Mouse (Mus musculus): Measurements from ENCODE around the gene Fam171a1. TPM values are rescaled to one million over a fixed set of nuclear protein-coding genes. Genes with fewer than 3 reads are reported as not detected.
"Not testable (repeated sequence)": the region's sequence is repeated elsewhere in the genome, so short reads cannot be mapped to it uniquely, and the experiment has no call there.

Fam171a1 gene
- polyA plus RNA-seq, 1 experiment from 2014 or later = 11.2 TPM

DNA sequence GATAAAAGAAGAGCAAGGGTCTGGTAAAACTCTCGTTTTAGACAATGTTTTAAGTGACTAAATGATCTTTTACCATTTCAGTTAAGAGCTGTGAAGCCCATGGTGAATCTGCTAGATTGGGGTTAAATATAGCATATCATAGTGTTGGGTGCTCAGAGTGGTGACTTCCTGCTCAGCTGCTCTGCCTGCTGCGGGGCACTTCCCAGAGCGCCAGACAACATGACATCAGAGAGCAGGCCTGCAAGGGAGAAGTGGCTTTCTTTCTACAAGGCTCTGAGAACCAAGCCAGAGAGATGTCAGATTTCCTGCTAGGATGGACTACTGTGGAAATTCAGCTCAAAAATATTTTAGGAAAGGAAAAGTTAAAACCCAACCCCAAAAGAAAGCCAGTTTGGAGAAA lies 57.8 kb downstream of the Fam171a1 start:
- no peak for ATAC-seq (replicated peaks; ENCODE audit: low FRiP score)
- peaks cover 16% of the 10 kb centered on the region for H3K4me1 ChIP-seq (replicated peaks; ENCODE audit: control insufficient read depth, insufficient read depth, low read length)
- WGBS = 18% methylated on average over 3 of the region's 3 CpGs
- no peaks in the 10 kb centered on the region; the same call in 1 of the 2 replicates for H3K36me3 ChIP-seq (ENCODE audit: control insufficient read depth, insufficient read depth, low read length)
- peak overlapping the region; percentile 60; the same call in 1 of the 2 replicates for H3K27ac ChIP-seq (ENCODE audit: low read depth, low read length)
- H3K4me2 ChIP-seq = no peak overlapping the region
- H3K9me3 ChIP-seq (ENCODE audit: control insufficient read depth, low read length) = no peaks in the 10 kb centered on the region
- no peak overlapping the region for H3K9ac ChIP-seq (ENCODE audit: low read depth, low read length)
- H3K4me3 ChIP-seq (ENCODE audit: low read depth, low read length) = no peak overlapping the region
- DNase-seq (ENCODE audit: low spot score) = no peak
- H3K27me3 ChIP-seq (replicated peaks; ENCODE audit: control insufficient read depth, insufficient read depth, low read length) = no peaks in the 10 kb centered on the region; the same call in 1 of the 2 replicates

DNA sequence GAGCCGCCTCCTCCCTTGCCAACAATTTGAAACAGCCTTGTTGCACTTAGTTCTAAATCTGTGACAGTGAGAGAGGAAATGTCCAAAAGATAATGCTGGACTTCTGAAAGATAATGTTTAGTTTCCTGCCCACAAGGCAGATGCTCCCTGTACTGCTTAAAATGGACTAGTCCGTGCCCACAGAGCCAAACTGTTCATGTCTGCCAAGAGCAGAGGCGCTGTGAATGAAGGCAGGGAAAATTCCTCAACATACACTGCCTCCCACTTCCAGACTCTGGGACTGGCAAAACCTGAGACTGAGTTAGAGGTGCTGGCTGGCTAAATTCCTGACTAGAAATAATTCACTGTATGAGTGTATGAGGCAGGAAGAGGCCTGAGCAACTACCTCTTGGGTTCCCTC lies 58.6 kb downstream of the Fam171a1 start:
- no peak for DNase-seq (ENCODE audit: low spot score)
- no peak overlapping the region for H3K4me2 ChIP-seq
- WGBS = 26% methylated on average over 3 of the region's 3 CpGs
- no peaks in the 10 kb centered on the region; the same call in 1 of the 2 replicates for H3K36me3 ChIP-seq (ENCODE audit: control insufficient read depth, insufficient read depth, low read length)
- H3K27me3 ChIP-seq (replicated peaks; ENCODE audit: control insufficient read depth, insufficient read depth, low read length) = no peaks in the 10 kb centered on the region; the same call in 1 of the 2 replicates
- H3K9ac ChIP-seq (ENCODE audit: low read depth, low read length) = no peak overlapping the region
- no peaks in the 10 kb centered on the region for H3K9me3 ChIP-seq (ENCODE audit: control insufficient read depth, low read length)
- peak overlapping the region; percentile 25; the same call in 1 of the 2 replicates for H3K27ac ChIP-seq (ENCODE audit: low read depth, low read length)
- ATAC-seq (replicated peaks; ENCODE audit: low FRiP score) = no peak
- H3K4me1 ChIP-seq (replicated peaks; ENCODE audit: control insufficient read depth, insufficient read depth, low read length) = peaks cover 16% of the 10 kb centered on the region
- no peak overlapping the region for H3K4me3 ChIP-seq (ENCODE audit: low read depth, low read length)

DNA sequence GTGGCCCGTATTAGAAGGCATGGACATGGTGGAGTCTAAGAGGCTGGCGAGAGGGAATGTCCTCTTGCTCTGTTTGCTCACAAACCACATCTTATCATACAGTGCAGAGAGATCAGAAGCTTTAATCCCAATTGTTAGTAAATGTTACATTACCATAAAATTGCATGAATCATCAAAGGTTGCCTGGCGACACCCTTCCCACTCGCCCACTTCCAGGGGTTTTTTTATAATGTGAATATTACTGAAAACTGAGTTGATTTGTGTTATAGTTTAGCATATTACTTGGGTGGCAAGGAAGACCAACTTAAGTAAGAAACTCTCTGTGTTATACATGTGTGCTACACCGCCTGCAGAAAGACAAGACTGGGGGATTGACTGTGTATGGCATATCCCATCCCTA lies 60.9 kb downstream of the Fam171a1 start:
- ATAC-seq (replicated peaks; ENCODE audit: low FRiP score) = no peak
- no peak for DNase-seq (ENCODE audit: low spot score)
- 85% methylated on average over 5 of the region's 5 CpGs for WGBS
- Histone ChIP-seq H3K4me2 (no peak overlapping the region), H3K9me3 (ENCODE audit: control insufficient read depth, low read length) (no peaks in the 10 kb centered on the region), H3K4me1 (replicated peaks; ENCODE audit: control insufficient read depth, insufficient read depth, low read length) (peaks cover 16% of the 10 kb centered on the region), H3K27ac (ENCODE audit: low read depth, low read length) (no peak overlapping the region), H3K4me3 (ENCODE audit: low read depth, low read length) (no peak overlapping the region), H3K9ac (ENCODE audit: low read depth, low read length) (no peak overlapping the region), H3K27me3 (replicated peaks; ENCODE audit: control insufficient read depth, insufficient read depth, low read length) (no peaks in the 10 kb centered on the region), H3K36me3 (ENCODE audit: control insufficient read depth, insufficient read depth, low read length) (no peaks in the 10 kb centered on the region; the same call in 1 of the 2 replicates)

DNA sequence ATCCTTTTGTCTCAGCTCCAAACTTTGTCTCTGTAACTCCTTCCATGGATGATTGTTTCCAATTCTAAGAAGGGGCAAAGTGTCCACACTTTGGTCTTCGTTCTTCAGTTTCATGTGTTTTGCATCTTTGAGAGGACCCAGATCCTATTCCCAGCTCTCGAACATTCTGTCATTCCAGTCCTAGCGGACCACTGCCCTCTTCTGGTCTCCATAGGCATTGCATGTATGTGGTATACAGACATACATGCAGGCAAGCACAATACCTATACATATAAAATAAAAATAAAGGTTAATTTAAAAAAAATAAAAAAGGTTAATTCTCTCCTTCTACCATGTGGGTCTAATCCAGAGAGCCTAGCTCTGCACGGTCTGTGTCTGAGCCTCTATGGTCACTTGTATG lies 62.0 kb downstream of the Fam171a1 start:
- H3K4me2 ChIP-seq; ATAC-seq (replicated peaks; ENCODE audit: low FRiP score); H3K9me3 ChIP-seq (ENCODE audit: control insufficient read depth, low read length); H3K4me1 ChIP-seq (replicated peaks; ENCODE audit: control insufficient read depth, insufficient read depth, low read length); H3K4me3 ChIP-seq (ENCODE audit: low read depth, low read length); H3K27ac ChIP-seq (ENCODE audit: low read depth, low read length); H3K9ac ChIP-seq (ENCODE audit: low read depth, low read length); H3K36me3 ChIP-seq (ENCODE audit: control insufficient read depth, insufficient read depth, low read length); DNase-seq (ENCODE audit: low spot score); H3K27me3 ChIP-seq (replicated peaks; ENCODE audit: control insufficient read depth, insufficient read depth, low read length): not testable (repeated sequence)
- 92% methylated on average over 4 of the region's 4 CpGs for WGBS

DNA sequence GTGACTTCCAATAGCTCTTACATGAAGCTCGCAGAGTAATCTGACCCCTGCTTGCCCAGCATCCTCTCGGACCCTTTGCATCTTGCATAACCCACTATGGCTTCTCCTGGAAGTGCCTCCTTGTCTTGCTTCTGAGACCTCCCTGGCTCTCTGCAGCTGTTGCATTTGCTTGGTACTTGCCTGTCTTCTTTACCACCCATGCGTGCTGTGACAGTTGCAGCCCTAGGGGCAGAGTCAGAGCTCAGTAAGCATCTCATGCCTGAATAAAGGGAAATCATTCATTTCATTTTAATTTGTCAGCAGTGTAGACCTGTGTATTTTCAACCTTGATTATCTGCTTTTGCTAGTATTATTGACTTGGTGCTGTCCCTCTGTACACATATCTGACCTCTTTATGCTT lies 62.7 kb downstream of the Fam171a1 start:
- DNase-seq (ENCODE audit: low spot score) (no peak), ATAC-seq (replicated peaks; ENCODE audit: low FRiP score) (no peak)
- Histone ChIP-seq H3K4me3 (ENCODE audit: low read depth, low read length) (no peak overlapping the region), H3K36me3 (ENCODE audit: control insufficient read depth, insufficient read depth, low read length) (no peaks in the 10 kb centered on the region; the same call in 1 of the 2 replicates), H3K9me3 (ENCODE audit: control insufficient read depth, low read length) (no peaks in the 10 kb centered on the region), H3K9ac (ENCODE audit: low read depth, low read length) (no peak overlapping the region), H3K27me3 (replicated peaks; ENCODE audit: control insufficient read depth, insufficient read depth, low read length) (no peaks in the 10 kb centered on the region), H3K27ac (ENCODE audit: low read depth, low read length) (no peak overlapping the region), H3K4me1 (replicated peaks; ENCODE audit: control insufficient read depth, insufficient read depth, low read length) (peaks cover 9% of the 10 kb centered on the region; the same call in 1 of the 2 replicates), H3K4me2 (no peak overlapping the region)
- 84% methylated on average over 3 of the region's 3 CpGs for WGBS

DNA sequence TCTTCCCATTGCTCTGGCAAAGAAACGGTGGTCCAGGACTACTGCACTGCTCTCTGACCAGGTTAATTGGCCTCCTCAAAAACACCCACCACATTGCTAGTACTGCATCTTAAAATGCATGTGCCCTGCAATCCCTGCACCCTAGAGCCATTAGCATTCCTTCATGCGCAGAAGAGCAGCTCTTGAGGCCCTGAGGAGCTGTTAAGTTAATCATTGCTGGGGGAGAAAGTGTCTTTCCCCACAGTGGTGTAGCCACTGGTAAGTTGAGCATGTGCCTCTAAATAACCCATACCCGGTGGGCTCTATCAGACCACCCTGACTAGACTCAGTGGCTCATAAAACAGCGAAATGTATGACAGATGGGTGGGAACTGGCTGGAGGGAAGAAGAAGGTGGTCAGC lies 66.5 kb downstream of the Fam171a1 start:
- Histone ChIP-seq H3K9me3 (ENCODE audit: control insufficient read depth, low read length) (no peaks in the 10 kb centered on the region), H3K4me2 (no peak overlapping the region), H3K27ac (ENCODE audit: low read depth, low read length) (no peak overlapping the region), H3K36me3 (ENCODE audit: control insufficient read depth, insufficient read depth, low read length) (no peaks in the 10 kb centered on the region; the same call in 1 of the 2 replicates), H3K9ac (ENCODE audit: low read depth, low read length) (no peak overlapping the region), H3K4me1 (replicated peaks; ENCODE audit: control insufficient read depth, insufficient read depth, low read length) (no peaks in the 10 kb centered on the region; the same call in 1 of the 2 replicates), H3K4me3 (ENCODE audit: low read depth, low read length) (no peak overlapping the region), H3K27me3 (replicated peaks; ENCODE audit: control insufficient read depth, insufficient read depth, low read length) (no peaks in the 10 kb centered on the region)
- WGBS = 76% methylated on average over 4 of the region's 4 CpGs
- DNase-seq (ENCODE audit: low spot score) = no peak
- ATAC-seq (replicated peaks; ENCODE audit: low FRiP score) = no peak

DNA sequence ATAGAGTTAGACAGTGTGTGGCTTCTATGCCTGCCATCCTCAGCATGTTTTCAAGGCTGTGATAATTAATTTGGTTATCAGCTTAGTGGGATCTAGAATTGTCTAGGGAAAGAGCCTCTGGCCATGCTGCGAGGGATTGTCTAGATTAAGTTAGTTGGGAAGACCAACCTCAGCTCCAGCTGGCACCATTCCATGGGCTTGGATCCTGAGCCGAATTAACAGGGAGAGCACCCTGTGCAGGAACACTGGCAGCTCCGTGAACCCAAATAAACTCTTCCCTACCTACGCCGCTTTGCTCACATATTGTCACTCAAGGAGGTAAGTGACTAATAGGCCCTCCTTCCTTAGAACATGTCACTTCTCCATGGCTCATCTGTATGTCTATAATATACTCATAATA lies 69.6 kb downstream of the Fam171a1 start:
- Histone ChIP-seq H3K36me3 (ENCODE audit: control insufficient read depth, insufficient read depth, low read length) (no peaks in the 10 kb centered on the region; the same call in 1 of the 2 replicates), H3K27ac (ENCODE audit: low read depth, low read length) (no peak overlapping the region), H3K4me1 (replicated peaks; ENCODE audit: control insufficient read depth, insufficient read depth, low read length) (no peaks in the 10 kb centered on the region; the same call in 1 of the 2 replicates), H3K9me3 (ENCODE audit: control insufficient read depth, low read length) (no peaks in the 10 kb centered on the region), H3K27me3 (replicated peaks; ENCODE audit: control insufficient read depth, insufficient read depth, low read length) (no peaks in the 10 kb centered on the region), H3K4me3 (ENCODE audit: low read depth, low read length) (no peak overlapping the region), H3K9ac (ENCODE audit: low read depth, low read length) (no peak overlapping the region), H3K4me2 (no peak overlapping the region)
- DNase-seq (ENCODE audit: low spot score) (no peak), ATAC-seq (replicated peaks; ENCODE audit: low FRiP score) (no peak)
- 85% methylated on average over 5 of the region's 5 CpGs for WGBS

DNA sequence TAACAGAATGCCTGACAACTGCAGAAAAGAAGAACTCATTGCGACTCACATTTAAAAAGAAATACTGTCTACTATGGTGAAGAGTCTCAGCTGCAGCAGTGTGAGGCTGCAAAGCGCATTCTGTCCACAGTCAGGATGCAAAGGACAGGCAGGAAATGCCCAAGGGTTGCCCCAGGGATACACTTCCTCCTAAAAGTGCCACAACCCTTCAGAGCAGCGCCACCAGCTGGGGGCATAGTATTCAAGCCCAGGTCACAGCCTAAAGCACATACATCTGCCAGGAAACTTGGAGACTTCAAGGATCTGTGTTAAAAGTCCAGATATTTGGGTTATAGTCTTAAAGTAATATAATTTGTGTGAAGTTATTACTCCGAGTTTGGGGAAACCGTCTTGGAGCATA lies 71.3 kb downstream of the Fam171a1 start:
- Histone ChIP-seq H3K9me3 (ENCODE audit: control insufficient read depth, low read length) (no peaks in the 10 kb centered on the region), H3K4me3 (ENCODE audit: low read depth, low read length) (no peak overlapping the region), H3K4me1 (replicated peaks; ENCODE audit: control insufficient read depth, insufficient read depth, low read length) (no peaks in the 10 kb centered on the region), H3K4me2 (no peak overlapping the region), H3K9ac (ENCODE audit: low read depth, low read length) (no peak overlapping the region), H3K27me3 (replicated peaks; ENCODE audit: control insufficient read depth, insufficient read depth, low read length) (no peaks in the 10 kb centered on the region), H3K36me3 (ENCODE audit: control insufficient read depth, insufficient read depth, low read length) (peaks cover 2% of the 10 kb centered on the region; the same call in 1 of the 2 replicates), H3K27ac (ENCODE audit: low read depth, low read length) (no peak overlapping the region)
- DNase-seq (ENCODE audit: low spot score) (no peak), ATAC-seq (replicated peaks; ENCODE audit: low FRiP score) (no peak; the same call in 1 of the 2 replicates)
- WGBS = 73% methylated on average over 5 of the region's 5 CpGs

DNA sequence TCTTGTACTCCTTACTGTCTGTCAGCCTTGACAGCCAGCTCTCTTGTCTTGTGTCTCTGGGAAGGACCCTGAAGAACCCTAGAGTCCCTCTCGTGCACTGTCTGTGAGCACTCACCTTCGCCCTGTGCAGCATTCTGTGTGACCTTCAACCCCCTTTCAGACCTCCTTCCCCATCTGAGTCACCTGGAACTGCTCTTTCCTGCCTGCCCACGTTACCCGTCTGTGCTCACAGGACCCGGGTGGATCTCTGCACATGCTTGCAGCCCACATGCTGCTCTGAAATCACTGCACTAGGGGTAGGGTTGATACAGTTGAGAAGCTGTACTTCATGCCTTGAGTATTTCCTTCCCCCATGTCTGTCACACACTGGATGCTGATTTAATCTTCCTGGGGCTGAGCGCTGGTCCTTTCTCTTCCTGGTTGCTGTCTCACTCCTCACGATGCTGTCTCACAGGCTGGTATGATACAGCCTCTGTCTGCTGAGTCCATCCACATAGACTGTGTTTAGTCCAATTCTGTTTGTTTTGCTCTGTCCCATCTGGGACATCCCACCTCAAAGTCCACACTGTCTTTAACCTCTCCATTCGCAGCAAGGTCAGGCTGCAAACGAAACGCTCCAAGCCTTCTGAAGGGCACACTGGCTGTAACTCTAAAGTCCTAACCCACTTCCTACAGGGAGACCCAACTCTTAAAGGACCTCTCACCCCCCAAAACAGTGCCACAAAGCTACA lies 74.9 kb downstream of the Fam171a1 start:
- no peak overlapping the region for H3K27ac ChIP-seq (ENCODE audit: low read depth, low read length)
- peaks cover 2% of the 10 kb centered on the region; the same call in 1 of the 2 replicates for H3K36me3 ChIP-seq (ENCODE audit: control insufficient read depth, insufficient read depth, low read length)
- no peaks in the 10 kb centered on the region for H3K9me3 ChIP-seq (ENCODE audit: control insufficient read depth, low read length)
- H3K4me1 ChIP-seq (replicated peaks; ENCODE audit: control insufficient read depth, insufficient read depth, low read length) = no peaks in the 10 kb centered on the region
- no peak overlapping the region for H3K9ac ChIP-seq (ENCODE audit: low read depth, low read length)
- ATAC-seq (replicated peaks; ENCODE audit: low FRiP score) = 0 out of 2 replicates have a peak, but pooled peaks have one; percentile 24
- no peaks in the 10 kb centered on the region for H3K27me3 ChIP-seq (replicated peaks; ENCODE audit: control insufficient read depth, insufficient read depth, low read length)
- no peak overlapping the region for H3K4me2 ChIP-seq
- H3K4me3 ChIP-seq (ENCODE audit: low read depth, low read length) = no peak overlapping the region
- WGBS = 77% methylated on average over 10 of the region's 10 CpGs
- no peak for DNase-seq (ENCODE audit: low spot score)
